Mouse (Mus musculus): ENCODE data around the gene Cgref1. TPM values are rescaled to one million over a fixed set of nuclear protein-coding genes. Genes with fewer than 3 reads are reported as not detected.

Gene Cgref1
- polyA plus RNA-seq, 1 experiment = 0.69 TPM

DNA sequence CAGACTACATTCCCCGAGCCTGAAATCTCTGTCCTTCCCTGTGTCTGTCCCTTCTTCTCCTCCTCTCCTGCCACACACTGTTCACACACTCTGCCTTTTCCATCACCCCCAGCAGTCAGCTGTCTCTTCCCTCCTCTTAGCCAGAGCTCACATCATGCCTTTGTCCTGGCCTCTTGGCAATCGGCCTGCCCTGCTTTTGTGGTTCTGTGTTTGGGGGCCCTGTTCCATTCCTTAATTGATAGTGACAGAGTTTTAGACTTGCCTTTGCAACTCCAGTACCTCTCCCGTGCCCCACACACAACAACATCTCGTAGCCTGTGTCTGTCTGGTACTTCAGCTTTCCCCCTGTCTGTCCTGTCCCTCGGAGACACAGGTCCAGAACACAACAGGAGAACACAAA, 33.2 kb downstream of the Cgref1 start:
- Histone ChIP-seq H3K27ac (ENCODE audit: control insufficient read depth, insufficient read depth, low read depth, low read length) (no peak overlapping the region; the same call in 1 of the 2 replicates), H3K27me3 (ENCODE audit: control insufficient read depth, insufficient read depth, low read length) (no peaks in the 10 kb centered on the region), H3K4me3 (ENCODE audit: control insufficient read depth, low read depth, low read length) (no peak overlapping the region), H3K4me1 (ENCODE audit: control insufficient read depth, insufficient read depth, low read length) (peaks cover 13% of the 10 kb centered on the region), H3K36me3 (ENCODE audit: control insufficient read depth, insufficient read depth, low read length) (no peaks in the 10 kb centered on the region)
- TF ChIP-seq CTCF (IDR thresholded peaks at IDR 0.05; ENCODE audit: control insufficient read depth, insufficient read depth, insufficient replicate concordance, low read depth, low read length) = no peak
- no peak for TF ChIP-seq POLR2A (IDR thresholded peaks at IDR 0.05; ENCODE audit: control insufficient read depth, low read depth, low read length)

DNA sequence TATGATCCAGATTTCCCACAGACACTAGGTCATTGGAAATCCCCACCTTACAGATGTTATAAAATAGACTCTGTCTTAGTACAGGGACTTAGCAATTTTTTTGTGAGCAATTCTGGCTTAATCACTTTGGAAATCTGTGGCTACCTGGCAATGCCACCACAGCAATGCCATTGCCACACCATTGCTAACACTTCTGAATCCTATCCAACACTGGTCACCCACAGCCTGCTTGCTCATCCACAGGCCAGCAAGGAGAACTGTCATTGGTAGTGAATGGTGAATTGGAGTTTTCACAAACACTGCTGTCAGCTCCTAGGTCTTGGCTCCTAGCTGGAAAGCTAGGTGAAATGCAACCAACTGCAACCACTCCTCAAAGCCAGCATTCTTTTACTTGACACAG, 34.9 kb downstream of the Cgref1 start:
- H3K4me1 ChIP-seq (ENCODE audit: control insufficient read depth, insufficient read depth, low read length) = peaks cover 13% of the 10 kb centered on the region
- no peaks in the 10 kb centered on the region for H3K27me3 ChIP-seq (ENCODE audit: control insufficient read depth, insufficient read depth, low read length)
- H3K4me3 ChIP-seq (ENCODE audit: control insufficient read depth, low read depth, low read length) = peak overlapping the region; percentile 70; the same call in 1 of the 2 replicates
- H3K27ac ChIP-seq (ENCODE audit: control insufficient read depth, insufficient read depth, low read depth, low read length) = no peak overlapping the region
- H3K36me3 ChIP-seq (ENCODE audit: control insufficient read depth, insufficient read depth, low read length) = no peaks in the 10 kb centered on the region
- no peak for TF ChIP-seq POLR2A (IDR thresholded peaks at IDR 0.05; ENCODE audit: control insufficient read depth, low read depth, low read length)
- no peak for TF ChIP-seq CTCF (IDR thresholded peaks at IDR 0.05; ENCODE audit: control insufficient read depth, insufficient read depth, insufficient replicate concordance, low read depth, low read length)

DNA sequence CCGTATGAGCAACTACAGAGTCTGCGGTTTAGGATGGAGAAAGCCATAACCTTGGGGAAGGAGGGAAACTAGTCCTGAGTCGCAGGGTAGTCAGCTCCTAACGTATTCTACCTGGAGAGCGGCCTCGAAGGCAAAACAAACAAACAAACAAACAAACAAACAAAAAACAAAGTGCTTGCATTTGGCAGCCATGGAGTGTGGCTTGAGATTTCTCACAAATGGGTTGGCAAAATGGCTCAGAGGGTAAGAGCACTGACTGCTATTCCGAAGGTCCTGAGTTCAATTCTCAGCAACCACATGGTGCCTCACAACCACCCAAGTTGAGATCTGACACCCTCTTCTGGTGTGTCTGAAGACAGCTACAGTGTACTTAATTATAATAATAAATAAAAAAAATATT, 35.5 kb downstream of the Cgref1 start:
- Histone ChIP-seq H3K4me1 (ENCODE audit: control insufficient read depth, insufficient read depth, low read length) (peaks cover 13% of the 10 kb centered on the region), H3K4me3 (ENCODE audit: control insufficient read depth, low read depth, low read length) (no peak overlapping the region), H3K27me3 (ENCODE audit: control insufficient read depth, insufficient read depth, low read length) (no peaks in the 10 kb centered on the region), H3K27ac (ENCODE audit: control insufficient read depth, insufficient read depth, low read depth, low read length) (no peak overlapping the region), H3K36me3 (ENCODE audit: control insufficient read depth, insufficient read depth, low read length) (no peaks in the 10 kb centered on the region)
- TF ChIP-seq CTCF (IDR thresholded peaks at IDR 0.05; ENCODE audit: control insufficient read depth, insufficient read depth, insufficient replicate concordance, low read depth, low read length) (no peak), POLR2A (IDR thresholded peaks at IDR 0.05; ENCODE audit: control insufficient read depth, low read depth, low read length) (no peak)

DNA sequence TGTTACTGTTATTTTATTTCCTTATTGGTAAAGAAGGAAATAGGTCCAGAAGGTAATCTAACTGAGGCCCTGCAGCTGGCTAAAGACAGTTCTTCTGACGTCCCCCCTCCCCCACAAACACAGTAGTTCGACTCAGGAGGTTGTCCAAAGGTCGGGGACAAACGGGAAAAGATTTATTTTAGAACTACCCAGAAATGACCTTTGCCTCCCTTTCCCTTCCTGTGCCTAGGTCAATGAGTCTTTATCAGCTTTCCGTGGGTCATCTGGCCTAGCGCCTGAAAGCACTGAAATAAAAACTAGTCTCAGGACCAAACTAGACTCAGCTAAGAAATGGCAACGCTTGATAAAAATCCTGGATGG, 36.1 kb downstream of the Cgref1 start:
- H3K4me1 ChIP-seq (ENCODE audit: control insufficient read depth, insufficient read depth, low read length) = peaks cover 13% of the 10 kb centered on the region
- H3K4me3 ChIP-seq (ENCODE audit: control insufficient read depth, low read depth, low read length) = no peak overlapping the region
- H3K36me3 ChIP-seq (ENCODE audit: control insufficient read depth, insufficient read depth, low read length) = no peaks in the 10 kb centered on the region
- no peak overlapping the region for H3K27ac ChIP-seq (ENCODE audit: control insufficient read depth, insufficient read depth, low read depth, low read length)
- no peak for TF ChIP-seq POLR2A (IDR thresholded peaks at IDR 0.05; ENCODE audit: control insufficient read depth, low read depth, low read length)
- no peak for TF ChIP-seq CTCF (IDR thresholded peaks at IDR 0.05; ENCODE audit: control insufficient read depth, insufficient read depth, insufficient replicate concordance, low read depth, low read length)
- H3K27me3 ChIP-seq (ENCODE audit: control insufficient read depth, insufficient read depth, low read length) = no peaks in the 10 kb centered on the region

DNA sequence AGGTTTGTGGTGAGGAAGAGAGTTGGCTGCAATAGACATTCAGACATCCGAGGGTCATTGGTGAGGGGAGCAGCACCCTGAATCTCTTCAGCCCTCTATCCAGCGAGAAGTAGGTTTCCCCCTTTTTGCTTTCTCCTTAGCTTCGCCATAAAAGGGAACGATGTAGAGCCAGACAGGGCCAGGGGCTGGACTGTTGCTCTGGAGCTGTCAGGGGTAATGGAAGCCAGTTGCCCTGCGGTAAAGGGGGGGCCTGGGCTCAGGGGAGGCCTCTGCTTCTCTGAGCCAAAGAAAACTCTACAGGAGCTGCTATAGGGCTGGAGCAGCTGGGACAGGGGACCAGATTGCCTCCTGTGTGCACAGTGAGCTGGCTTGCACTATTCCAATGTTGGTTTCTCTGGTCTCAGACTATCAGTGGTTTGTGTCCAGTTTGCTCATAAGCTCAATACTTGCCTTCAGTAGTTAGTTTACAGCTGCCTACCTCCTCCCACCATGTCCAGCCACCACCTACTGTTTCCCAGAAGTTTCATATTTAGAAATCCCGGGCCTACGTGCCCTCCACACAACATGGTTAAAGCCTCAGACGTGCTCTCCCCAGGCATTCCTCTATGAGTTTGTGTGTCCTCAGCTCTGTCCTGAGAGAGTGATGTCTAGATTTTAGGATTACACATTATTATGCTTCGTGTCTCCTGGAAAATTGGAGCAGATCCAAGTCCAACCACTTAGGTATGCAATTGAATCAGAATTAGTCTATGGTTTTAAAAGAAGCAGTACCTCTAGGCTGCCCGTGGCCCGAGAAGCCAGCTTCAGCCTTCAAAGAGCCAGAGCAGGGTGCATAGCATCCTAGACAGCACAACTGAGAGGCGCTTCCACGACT, 36.7 kb downstream of the Cgref1 start:
- H3K27me3 ChIP-seq (ENCODE audit: control insufficient read depth, insufficient read depth, low read length) = no peaks in the 10 kb centered on the region
- H3K27ac ChIP-seq (ENCODE audit: control insufficient read depth, insufficient read depth, low read depth, low read length) = peak overlapping the region; percentile 88

DNA sequence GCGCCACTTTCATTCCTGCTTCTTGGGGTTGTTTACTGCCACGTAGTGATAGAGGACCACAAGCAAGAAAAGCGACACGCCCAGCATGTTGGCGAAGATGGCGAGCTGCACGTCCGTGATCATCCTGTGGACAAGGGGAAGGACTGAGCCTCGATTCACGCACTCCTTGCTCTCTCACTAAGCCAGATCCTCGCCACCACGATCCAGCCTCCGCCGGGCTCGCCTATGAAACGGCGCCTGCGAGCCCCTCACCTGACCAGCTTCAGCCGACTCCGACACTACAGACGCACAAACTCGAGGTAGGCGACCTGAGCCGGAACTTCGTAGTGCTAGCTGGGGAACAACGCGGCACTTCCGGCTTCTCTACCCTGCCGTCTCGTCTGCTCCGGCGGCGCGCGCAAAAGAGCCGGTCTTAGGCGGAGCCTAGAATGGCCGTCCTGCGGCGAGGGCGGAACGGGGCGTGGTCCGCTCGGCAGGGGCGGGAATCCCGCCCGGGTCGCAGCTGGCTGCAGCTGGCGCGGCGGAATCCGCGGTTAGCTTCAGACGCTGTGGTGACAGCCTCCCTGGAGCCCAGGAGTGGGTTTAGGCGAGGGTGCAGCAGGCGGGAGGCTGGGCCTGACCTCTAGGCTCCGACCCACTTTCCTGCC, 37.9 kb downstream of the Cgref1 start, which contains the start of gene Ost4:
Gene Ost4 (minus strand): TSS at position 376 of the 647 bp plus-strand sequence.
- no peak for TF ChIP-seq CTCF (IDR thresholded peaks at IDR 0.05; ENCODE audit: control insufficient read depth, insufficient read depth, insufficient replicate concordance, low read depth, low read length)
- peak; percentile 90 for TF ChIP-seq POLR2A (IDR thresholded peaks at IDR 0.05; ENCODE audit: control insufficient read depth, low read depth, low read length)
- no peaks in the 10 kb centered on the region for H3K27me3 ChIP-seq (ENCODE audit: control insufficient read depth, insufficient read depth, low read length)
- H3K4me3 ChIP-seq (ENCODE audit: control insufficient read depth, low read depth, low read length) = peak within 1 kb of the TSS; percentile 89
- H3K4me1 ChIP-seq (ENCODE audit: control insufficient read depth, insufficient read depth, low read length) = peaks cover 11% of the 10 kb centered on the region
- no peaks in the 10 kb centered on the region; the same call in 1 of the 2 replicates for H3K36me3 ChIP-seq (ENCODE audit: control insufficient read depth, insufficient read depth, low read length)
- H3K27ac ChIP-seq (ENCODE audit: control insufficient read depth, insufficient read depth, low read depth, low read length) = peak within 1 kb of the TSS; percentile 88

More for the DNA sequence above, 36.7 kb downstream of the Cgref1 start:
- TF ChIP-seq POLR2A (IDR thresholded peaks at IDR 0.05; ENCODE audit: control insufficient read depth, low read depth, low read length) = no peak
- TF ChIP-seq CTCF (IDR thresholded peaks at IDR 0.05; ENCODE audit: control insufficient read depth, insufficient read depth, insufficient replicate concordance, low read depth, low read length) = no peak
- Histone ChIP-seq H3K4me1 (ENCODE audit: control insufficient read depth, insufficient read depth, low read length) (peaks cover 11% of the 10 kb centered on the region), H3K4me3 (ENCODE audit: control insufficient read depth, low read depth, low read length) (peak overlapping the region; percentile 89), H3K36me3 (ENCODE audit: control insufficient read depth, insufficient read depth, low read length) (no peaks in the 10 kb centered on the region)

DNA sequence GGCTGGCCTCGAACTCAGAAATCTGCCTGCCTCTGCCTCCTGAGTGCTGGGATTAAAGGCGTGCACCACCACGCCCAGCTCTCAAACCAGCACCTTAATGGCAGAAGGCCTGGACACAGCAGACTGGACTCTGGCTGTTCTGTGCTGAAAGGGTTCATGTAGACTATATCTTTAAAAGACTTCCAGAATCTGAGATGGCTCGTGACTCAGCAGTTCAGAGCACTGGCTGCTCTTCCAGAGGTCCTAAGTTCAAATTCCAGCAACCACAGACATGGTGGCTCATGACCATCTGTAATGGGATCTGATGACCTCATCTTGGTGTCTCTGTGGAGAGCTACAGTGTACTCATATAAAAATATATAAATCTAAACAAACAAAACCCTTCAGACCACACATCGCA, 43.5 kb downstream of the Cgref1 start:
- no peaks in the 10 kb centered on the region for H3K4me1 ChIP-seq (ENCODE audit: control insufficient read depth, insufficient read depth, low read length)
- no peaks in the 10 kb centered on the region; the same call in 1 of the 2 replicates for H3K36me3 ChIP-seq (ENCODE audit: control insufficient read depth, insufficient read depth, low read length)
- no peak overlapping the region for H3K4me3 ChIP-seq (ENCODE audit: control insufficient read depth, low read depth, low read length)
- no peaks in the 10 kb centered on the region for H3K27me3 ChIP-seq (ENCODE audit: control insufficient read depth, insufficient read depth, low read length)
- TF ChIP-seq CTCF (IDR thresholded peaks at IDR 0.05; ENCODE audit: control insufficient read depth, insufficient read depth, insufficient replicate concordance, low read depth, low read length) = no peak
- TF ChIP-seq POLR2A (IDR thresholded peaks at IDR 0.05; ENCODE audit: control insufficient read depth, low read depth, low read length) = no peak
- H3K27ac ChIP-seq (ENCODE audit: control insufficient read depth, insufficient read depth, low read depth, low read length) = no peak overlapping the region

Data from testis, adult 2 months (tissue).